8 mouse cellular contexts compared by ENCODE assay signal in genomic region chr4:116076369-116077231, GRCm38 (mm10). TPM values are rescaled to one million over a fixed set of nuclear protein-coding genes. Genes with fewer than 3 reads are reported as not detected.
DNase-seq lines count a peak whose midpoint lies in the region; ATAC-seq and TF ChIP-seq lines count a peak whose summit lies in the region.

No protein-coding gene starts in this region.

- peaks cover 63% of the 10 kb centered on the region for H3K79me3 ChIP-seq in C2C12 (ENCODE audit: low read depth)

- no peaks in the 10 kb centered on the region for H3K27me3 ChIP-seq in C2C12 (ENCODE audit: control insufficient read depth, insufficient read depth, insufficient read length)
- no peaks in the 10 kb centered on the region for H3K27me3 ChIP-seq in liver, embryonic 16.5 days (ENCODE audit: control insufficient read depth, insufficient read depth, low read depth, low read length)
- no peaks in the 10 kb centered on the region for H3K27me3 ChIP-seq in neural tube, embryonic 13.5 days

- peaks cover 78% of the 10 kb centered on the region for H3K79me2 ChIP-seq in C2C12 (ENCODE audit: control insufficient read depth, insufficient read depth)

- no peaks in the 10 kb centered on the region for H3K9me3 ChIP-seq in liver, embryonic 16.5 days (replicated peaks; ENCODE audit: control insufficient read depth, low read length)
- H3K9me3 ChIP-seq in neural tube, embryonic 13.5 days, result no peaks in the 10 kb centered on the region

- peak; percentile 7 for ATAC-seq in liver, embryonic 16.5 days (ENCODE audit: low read depth)
- ATAC-seq in neural tube, embryonic 13.5 days (ENCODE audit: low read depth), result peak; percentile 3
- ATAC-seq in activated CD4-positive, CD25-positive, alpha-beta regulatory T cell, adult 4 months, result no peak

- WGBS in liver, embryonic 16.5 days (ENCODE audit: insufficient replicate concordance), result 1% methylated on average over 37 of the region's 37 CpGs
- 3% methylated on average over 36 of the region's 37 CpGs for WGBS in neural tube, embryonic 13.5 days

- peaks cover 26% of the 10 kb centered on the region for H3K36me3 ChIP-seq in C2C12 (ENCODE audit: control insufficient read depth, insufficient read depth)
- H3K36me3 ChIP-seq in liver, embryonic 16.5 days (ENCODE audit: control insufficient read depth, insufficient read depth), result peaks cover 10% of the 10 kb centered on the region
- peaks cover 22% of the 10 kb centered on the region for H3K36me3 ChIP-seq in neural tube, embryonic 13.5 days

- no peak for TF ChIP-seq CTCF in C2C12 (IDR thresholded peaks at IDR 0.05; ENCODE audit: control insufficient read depth, insufficient read depth, insufficient read length)

- H3K9ac ChIP-seq in liver, embryonic 16.5 days (ENCODE audit: low read depth, low read length), result peak overlapping the region; percentile 97
- H3K9ac ChIP-seq in neural tube, embryonic 13.5 days, result peak overlapping the region; percentile 99

- H3ac ChIP-seq in C2C12 (ENCODE audit: control insufficient read depth, insufficient read length, low read depth), result peak overlapping the region; percentile 92

- H3K4me1 ChIP-seq in liver, embryonic 16.5 days (ENCODE audit: control insufficient read depth, low read depth, low read length), result peaks cover 21% of the 10 kb centered on the region
- H3K4me1 ChIP-seq in neural tube, embryonic 13.5 days (replicated peaks), result peaks cover 39% of the 10 kb centered on the region

- peak; percentile 35 for DNase-seq in ZHBTc4 (ENCODE audit: low read depth, low spot score)
- DNase-seq in embryo, embryonic 10 days (ENCODE audit: low spot score), result peak; percentile 51
- DNase-seq in heart, adult 18-20 months, result peak; percentile 49 to 62
- peak; percentile 40 for DNase-seq in kidney, adult 11 months

- H3K4me2 ChIP-seq in liver, embryonic 16.5 days (ENCODE audit: low read depth, low read length), result peak overlapping the region; percentile 83
- peak overlapping the region; percentile 94 for H3K4me2 ChIP-seq in neural tube, embryonic 13.5 days

- H3K27ac ChIP-seq in liver, embryonic 16.5 days (ENCODE audit: low read length), result peak overlapping the region; percentile 94
- H3K27ac ChIP-seq in neural tube, embryonic 13.5 days (replicated peaks), result peak overlapping the region; percentile 94

- peak overlapping the region; percentile 79 for H3K4me3 ChIP-seq in C2C12 (ENCODE audit: insufficient read depth, poor library complexity, severe bottlenecking)
- H3K4me3 ChIP-seq in liver, embryonic 16.5 days (ENCODE audit: low read depth, low read length), result peak overlapping the region; percentile 96
- peak overlapping the region; percentile 94 for H3K4me3 ChIP-seq in neural tube, embryonic 13.5 days

TF ChIP-seq in C2C12, 6 proteins besides CTCF, POLR2A, EP300 and RAD21:
- no peak for TF ChIP-seq MYOG (IDR thresholded peaks at IDR 0.05; ENCODE audit: control insufficient read depth, extremely low read depth, insufficient read length)
- TF ChIP-seq MAX (IDR thresholded peaks at IDR 0.05), result no peak
- TF ChIP-seq USF1 (IDR thresholded peaks at IDR 0.05; ENCODE audit: low read depth), result no peak
- no peak for TF ChIP-seq CEBPB (IDR thresholded peaks at IDR 0.05; ENCODE audit: low read depth)
- no peak for TF ChIP-seq MYOD1 (IDR thresholded peaks at IDR 0.05; ENCODE audit: control insufficient read depth, insufficient read length, low read depth)
- no peak for TF ChIP-seq FOSL1 (IDR thresholded peaks at IDR 0.05; ENCODE audit: insufficient read depth, low read length, poor library complexity, severe bottlenecking)

RNA-seq across cellular contexts. Expression of gene Lrrc41, which starts 1.5 kb away (rescaled TPM):
- 42.6 TPM for polyA plus RNA-seq in C2C12 (2012; fragmentation: generic; extraction: Trizol)
- 10 to 100 TPM; 25.3 to 26.2 TPM for total RNA-seq in heart, adult 18-20 months (2021)
- polyA plus RNA-seq in liver, embryonic 16.5 days (2015; fragmentation: Nextera tagmentation; extraction: Ambion mirVana), result 24.3 and 26.1 TPM in 2 replicates
- polyA plus RNA-seq in neural tube, embryonic 13.5 days (2015; fragmentation: Nextera tagmentation; extraction: Ambion mirVana), result 70.9 and 72.9 TPM in 2 replicates
- 10 to 100 TPM; 17.5 to 17.9 TPM for polyA plus RNA-seq in activated CD4-positive, CD25-positive, alpha-beta regulatory T cell, adult 4 months (2017; shearing (Covaris generic))

RNA-seq across cellular contexts. Expression of gene Uqcrh, which starts 1.7 kb away (rescaled TPM):
- polyA plus RNA-seq in C2C12 (2012; fragmentation: generic; extraction: Trizol), result 769 TPM
- total RNA-seq in heart, adult 18-20 months (2021), result 1,000 to 10,000 TPM; 1,939 to 2,067 TPM
- polyA plus RNA-seq in liver, embryonic 16.5 days (2015; fragmentation: Nextera tagmentation; extraction: Ambion mirVana), result 296 and 326 TPM in 2 replicates
- 484 and 500 TPM in 2 replicates for polyA plus RNA-seq in neural tube, embryonic 13.5 days (2015; fragmentation: Nextera tagmentation; extraction: Ambion mirVana)
- 1,000 to 10,000 TPM in 1 of 2 experiments, 100 to 1,000 TPM in 1; 979 to 1,004 TPM for polyA plus RNA-seq in activated CD4-positive, CD25-positive, alpha-beta regulatory T cell, adult 4 months (2017; shearing (Covaris generic))

RNA-seq across cellular contexts. Expression of gene Nsun4, which starts 22.9 kb away (rescaled TPM):
- 12.0 TPM for polyA plus RNA-seq in C2C12 (2012; fragmentation: generic; extraction: Trizol)
- 10 to 100 TPM; 29.1 to 29.5 TPM for total RNA-seq in heart, adult 18-20 months (2021)
- 8.6 and 8.9 TPM in 2 replicates for polyA plus RNA-seq in liver, embryonic 16.5 days (2015; fragmentation: Nextera tagmentation; extraction: Ambion mirVana)
- polyA plus RNA-seq in neural tube, embryonic 13.5 days (2015; fragmentation: Nextera tagmentation; extraction: Ambion mirVana), result 13.7 and 17.2 TPM in 2 replicates
- polyA plus RNA-seq in activated CD4-positive, CD25-positive, alpha-beta regulatory T cell, adult 4 months (2017; shearing (Covaris generic)), result 10 to 100 TPM; 21.7 to 26.9 TPM

RNA-seq across cellular contexts. Expression of gene Rad54l, which starts 46.9 kb away (rescaled TPM):
- 11.5 TPM for polyA plus RNA-seq in C2C12 (2012; fragmentation: generic; extraction: Trizol)
- under 1 TPM; 0.10 to 0.26 TPM for total RNA-seq in heart, adult 18-20 months (2021)
- 23.1 and 23.7 TPM in 2 replicates for polyA plus RNA-seq in liver, embryonic 16.5 days (2015; fragmentation: Nextera tagmentation; extraction: Ambion mirVana)
- 7.7 and 9.2 TPM in 2 replicates for polyA plus RNA-seq in neural tube, embryonic 13.5 days (2015; fragmentation: Nextera tagmentation; extraction: Ambion mirVana)
- polyA plus RNA-seq in activated CD4-positive, CD25-positive, alpha-beta regulatory T cell, adult 4 months (2017; shearing (Covaris generic)), result 10 to 100 TPM; 10.2 to 11.8 TPM

RNA-seq across cellular contexts. Expression of gene Pomgnt1, which starts 47.0 kb away (rescaled TPM):
- 60.4 TPM for polyA plus RNA-seq in C2C12 (2012; fragmentation: generic; extraction: Trizol)
- 10 to 100 TPM; 56.8 to 57.5 TPM for total RNA-seq in heart, adult 18-20 months (2021)
- polyA plus RNA-seq in liver, embryonic 16.5 days (2015; fragmentation: Nextera tagmentation; extraction: Ambion mirVana), result 10.4 and 11.8 TPM in 2 replicates
- polyA plus RNA-seq in neural tube, embryonic 13.5 days (2015; fragmentation: Nextera tagmentation; extraction: Ambion mirVana), result 58.9 and 59.9 TPM in 2 replicates
- 1 to 10 TPM; 6.0 to 8.2 TPM for polyA plus RNA-seq in activated CD4-positive, CD25-positive, alpha-beta regulatory T cell, adult 4 months (2017; shearing (Covaris generic))
